Mouse (Mus musculus) embryo, embryonic 11.5 days (tissue): ENCODE measurements around the gene Negr1.

Experiments used
- DNase-seq: peaks from one replicate; pipeline ENCODE4 v3.0.0-alpha.2; 2012; ENCODE audit warnings: low read depth, low spot score

The Negr1 gene

GRCm38 (mm10) chr3:157105580-157106264 lies 544.1 kb downstream of the Negr1 start:
- DNase-seq = peak; percentile 47

DNA sequence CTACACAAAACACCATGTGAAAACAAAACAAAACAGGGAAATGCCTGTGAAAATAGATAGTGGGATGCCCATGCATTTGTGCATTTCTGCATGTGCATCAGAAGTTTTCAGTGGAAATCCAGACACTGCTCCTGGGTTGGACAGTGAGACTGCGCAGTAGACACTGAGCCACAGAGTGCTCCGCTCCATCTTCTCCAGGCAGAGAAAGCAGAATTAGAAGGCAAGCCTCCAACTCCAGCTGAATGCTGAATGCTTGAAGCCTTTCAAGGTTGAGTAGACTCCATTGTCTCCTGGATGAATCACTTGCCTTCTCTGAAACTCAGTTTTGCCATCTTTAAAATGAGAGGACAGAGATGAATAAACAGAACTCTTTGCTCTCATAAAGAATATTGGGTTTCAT lies 546.6 kb downstream of the Negr1 start:
- no peak for DNase-seq

DNA sequence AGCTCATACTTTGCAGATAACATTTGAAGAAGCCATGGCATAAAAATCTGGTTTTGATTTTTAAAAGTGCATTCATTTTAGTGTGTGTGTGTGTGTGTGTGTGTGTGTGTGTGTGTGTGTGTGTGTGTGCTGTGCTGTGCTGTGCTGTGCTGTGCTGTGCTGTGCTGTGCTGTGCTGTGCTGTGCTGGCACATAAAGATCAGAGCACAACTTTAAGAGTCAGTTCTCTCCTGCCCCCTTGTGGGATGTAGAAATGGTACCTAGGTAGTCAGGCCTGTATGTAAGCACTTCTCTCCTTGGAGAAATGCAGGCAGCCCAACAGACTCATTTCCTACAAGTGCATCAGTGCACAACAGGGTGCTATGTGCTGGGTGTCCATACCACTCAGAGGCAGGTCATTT lies 547.7 kb downstream of the Negr1 start:
- DNase-seq = no peak

- DNase-seq = no peak
These were observed 553.6 kb downstream of the Negr1 start for GRCm38 (mm10) chr3:157115105-157115760.

DNA sequence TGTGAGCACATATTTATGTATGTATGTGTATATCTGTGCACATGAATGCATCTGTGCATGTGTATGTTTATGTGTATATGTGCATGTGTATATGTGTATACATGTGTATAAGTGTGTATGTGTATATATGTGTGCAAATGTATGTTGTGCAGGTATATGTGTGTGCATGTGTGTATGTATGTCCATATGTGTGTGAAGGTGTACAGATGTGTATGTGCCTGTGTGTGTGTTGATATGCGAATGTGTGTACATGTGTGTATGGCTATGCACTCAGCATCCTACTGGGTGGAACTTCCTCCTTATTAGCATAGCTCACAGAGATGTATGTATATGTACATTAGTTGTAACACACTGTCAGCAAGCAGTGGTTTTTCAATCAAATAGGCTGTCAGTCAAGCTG lies 554.4 kb downstream of the Negr1 start:
- DNase-seq = no peak

DNA sequence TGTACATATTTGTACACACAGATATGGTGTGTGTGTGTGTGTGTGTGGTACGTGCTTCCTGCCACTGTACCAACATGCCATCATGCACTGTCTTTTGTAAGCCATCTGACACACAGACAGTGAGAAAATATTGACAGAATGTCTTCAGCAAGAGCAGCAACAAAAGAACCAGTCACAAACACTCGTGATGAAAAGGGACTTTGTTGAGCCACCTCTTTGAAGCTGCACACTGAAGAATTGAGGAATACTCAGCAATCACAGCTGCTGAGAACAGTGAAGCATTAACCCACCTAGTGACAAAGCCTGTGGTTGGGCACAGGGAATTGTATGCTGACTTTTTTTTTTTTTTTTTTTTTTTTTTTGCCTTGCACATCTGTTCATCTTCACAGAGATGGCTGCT lies 558.3 kb downstream of the Negr1 start:
- DNase-seq = no peak

DNA sequence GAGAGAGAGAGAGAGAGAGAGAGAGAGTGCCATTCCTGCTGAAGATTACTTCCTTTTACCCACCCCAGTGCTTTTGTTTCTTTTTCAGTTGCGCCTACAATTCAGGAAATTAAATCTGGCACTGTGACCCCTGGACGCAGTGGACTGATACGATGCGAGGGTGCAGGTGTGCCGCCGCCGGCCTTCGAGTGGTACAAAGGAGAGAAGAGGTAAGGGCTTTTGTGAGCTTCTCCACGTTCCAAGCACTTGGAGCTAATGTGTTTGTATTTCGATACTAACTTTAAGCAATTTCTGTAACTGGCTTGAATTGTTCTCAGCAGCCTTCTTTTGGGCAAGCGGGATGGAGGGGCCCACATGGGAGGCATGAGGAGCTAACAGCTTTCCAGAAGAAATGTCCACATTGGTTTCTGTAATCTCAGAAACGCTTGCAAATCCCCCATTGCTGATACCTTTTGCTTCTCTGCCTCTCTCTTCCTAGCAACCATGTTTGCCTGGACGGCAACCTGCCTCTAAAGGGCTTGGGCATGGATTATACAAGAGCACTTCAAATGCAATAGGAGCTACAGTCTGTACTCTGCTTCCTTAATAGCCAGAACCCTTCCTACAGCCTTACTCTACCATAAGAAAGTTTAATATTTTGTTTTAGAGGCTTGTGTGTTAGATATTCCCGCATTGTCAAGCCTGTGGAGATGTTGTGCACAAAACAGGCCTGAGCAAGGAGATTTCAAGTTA lies 584.7 kb downstream of the Negr1 start:
- no peak for DNase-seq

GRCm38 (mm10) chr3:157154902-157155301 lies 593.3 kb downstream of the Negr1 start:
- no peak for DNase-seq

- DNase-seq = no peak
These were observed 593.9 kb downstream of the Negr1 start for GRCm38 (mm10) chr3:157155513-157155912.

DNA sequence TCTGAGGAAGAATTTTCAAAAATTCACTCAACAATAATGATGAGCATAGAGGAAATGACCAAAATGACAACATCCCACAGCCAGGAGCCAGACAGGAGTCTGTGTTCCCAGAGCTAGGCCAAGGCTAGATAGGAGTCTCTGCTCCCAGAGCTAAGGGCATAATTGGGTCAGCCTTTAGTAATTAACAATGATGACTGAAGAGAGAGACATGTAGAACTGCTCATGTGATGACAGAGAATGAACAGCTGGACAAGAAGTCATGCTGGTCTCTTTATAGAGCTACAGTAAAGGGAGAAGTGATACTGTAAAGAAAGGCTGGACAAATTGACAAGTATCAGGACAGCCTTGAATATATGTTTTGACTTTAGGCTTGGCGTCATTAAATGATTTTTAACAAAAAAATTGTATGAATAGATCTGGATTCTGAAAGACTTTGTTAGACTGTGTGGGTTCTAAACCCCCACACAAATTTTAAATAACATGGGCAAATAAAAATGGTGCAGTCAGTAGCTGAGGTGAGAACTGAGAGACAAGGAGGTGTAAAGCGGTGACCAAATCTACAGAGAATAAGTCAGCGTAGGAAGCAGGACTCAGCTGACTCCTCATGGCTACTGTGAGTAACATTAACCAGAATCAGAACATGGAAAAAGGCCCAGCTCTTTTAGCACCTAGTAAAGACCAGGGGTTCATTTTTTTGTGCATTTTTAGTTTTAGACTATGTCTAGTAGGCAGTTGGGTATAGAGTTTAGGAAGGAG lies 603.4 kb downstream of the Negr1 start:
- no peak for DNase-seq

- no peak for DNase-seq
These were observed 620.4 kb downstream of the Negr1 start for GRCm38 (mm10) chr3:157181975-157182374.

- no peak for DNase-seq
These were observed 627.5 kb downstream of the Negr1 start for GRCm38 (mm10) chr3:157188939-157189725.

GRCm38 (mm10) chr3:157189834-157190233 lies 628.2 kb downstream of the Negr1 start:
- DNase-seq = no peak

- no peak for DNase-seq
These were observed 629.0 kb downstream of the Negr1 start for GRCm38 (mm10) chr3:157190551-157190950.

GRCm38 (mm10) chr3:157192021-157192420 lies 630.4 kb downstream of the Negr1 start:
- no peak for DNase-seq

GRCm38 (mm10) chr3:157193141-157193540 lies 631.5 kb downstream of the Negr1 start:
- no peak for DNase-seq

DNA sequence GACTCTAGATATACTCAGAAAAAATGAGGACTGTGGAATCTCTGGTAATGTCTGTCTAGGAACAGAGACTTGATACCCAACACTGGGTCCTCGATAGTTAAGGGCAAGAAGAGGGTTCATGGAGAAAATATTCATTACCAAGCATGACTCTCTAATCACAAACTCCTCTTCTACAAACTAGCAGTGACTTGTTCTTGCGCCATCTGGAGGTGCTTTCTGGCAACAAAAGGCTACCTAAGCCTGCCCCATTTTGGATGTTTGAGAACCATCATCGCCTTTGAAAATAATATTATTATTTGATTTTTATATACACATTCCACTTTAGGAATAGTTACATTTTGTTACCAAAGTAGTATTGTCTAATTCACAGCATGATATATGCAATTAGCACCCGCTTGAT lies 637.1 kb downstream of the Negr1 start:
- no peak for DNase-seq

DNA sequence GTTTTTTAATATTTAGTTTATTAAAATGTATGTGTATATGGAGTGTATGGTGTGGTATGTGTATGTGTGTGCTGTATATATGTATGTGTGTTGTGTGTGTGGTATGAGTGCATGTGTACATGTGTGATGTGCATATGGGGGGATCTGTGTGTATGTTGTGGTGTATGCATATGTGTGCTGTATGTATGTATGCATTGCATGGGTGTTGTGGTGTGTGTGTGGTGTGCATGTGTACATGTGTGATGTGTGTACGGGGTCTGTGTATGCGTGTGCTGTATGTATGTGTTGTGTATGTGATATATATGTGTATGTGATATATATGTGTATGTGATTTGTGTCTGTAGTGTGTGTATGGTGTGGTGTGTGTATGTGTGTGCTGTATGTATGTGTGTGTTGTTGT lies 640.1 kb downstream of the Negr1 start:
- DNase-seq = no peak

DNA sequence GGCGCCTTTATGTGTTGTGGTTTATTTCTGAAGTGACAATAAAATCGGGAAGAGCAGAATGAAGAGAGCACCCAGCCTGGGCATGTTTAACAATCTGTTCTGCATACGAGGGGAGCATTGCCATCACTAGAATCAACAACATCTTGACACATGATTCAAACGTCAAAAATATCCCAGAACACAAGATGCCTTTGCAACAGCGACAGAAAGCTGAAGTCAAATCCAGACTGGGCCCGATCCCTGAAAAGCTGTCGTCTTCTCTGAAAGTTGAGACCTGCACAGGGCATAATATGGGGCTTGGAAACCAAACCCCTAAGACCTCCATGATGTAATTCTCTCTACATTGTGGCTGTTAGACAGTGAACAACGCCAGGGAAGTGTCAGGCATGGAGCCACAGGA lies 642.0 kb downstream of the Negr1 start:
- no peak for DNase-seq

- no peak for DNase-seq
These were observed 645.2 kb downstream of the Negr1 start for GRCm38 (mm10) chr3:157206752-157207151.

- DNase-seq = no peak
These were observed 647.4 kb downstream of the Negr1 start for GRCm38 (mm10) chr3:157208966-157209365.
